Mouse (Mus musculus): ENCODE measurements around the gene Gas8. TPM values are rescaled to one million over a fixed set of nuclear protein-coding genes. Genes with fewer than 3 reads are reported as not detected.
"Not testable (repeated sequence)": the region's sequence is repeated elsewhere in the genome, so short reads cannot be mapped to it uniquely, and the experiment has no call there.

Gene Gas8
- 32.5 and 45.1 TPM in 2 replicates for polyA plus RNA-seq (2012; rRNA removed)

GRCm38 (mm10) chr8:123518667-123519066, at the start of gene Gas8:
Gas8 (plus strand) TSS chr8:123518834.
- TF ChIP-seq CTCF (IDR thresholded peaks at IDR 0.05; ENCODE audit: borderline replicate concordance, extremely low read depth, insufficient read depth, insufficient read length) (peak; percentile 43; the same call in 1 of the 2 replicates), POLR2A (IDR thresholded peaks at IDR 0.05; ENCODE audit: borderline replicate concordance, extremely low read depth, insufficient read depth, insufficient read length, poor library complexity, severe bottlenecking) (peak; percentile 39; the same call in 1 of the 2 replicates)

DNA sequence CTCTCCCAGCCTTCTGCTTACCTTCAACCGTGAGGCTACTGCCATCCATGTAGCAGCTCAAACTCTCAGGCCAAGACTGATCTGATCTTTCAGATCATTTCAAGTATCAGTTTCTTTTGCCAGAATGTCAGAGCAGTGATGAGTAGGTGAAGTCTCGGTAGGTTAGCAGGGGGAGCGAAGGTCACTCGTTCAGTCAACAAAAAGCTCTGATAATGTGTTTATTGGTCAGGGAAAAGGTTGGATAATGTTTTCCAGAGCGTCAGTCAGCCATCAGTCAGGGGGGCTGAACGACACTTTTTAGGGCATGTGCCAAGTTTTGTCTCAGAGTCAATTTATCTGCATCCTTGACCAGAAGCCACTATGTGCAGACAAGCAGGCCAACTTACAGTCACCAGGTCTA, 45.6 kb upstream of the Gas8 start:
- not testable (repeated sequence) for DNase-seq (ENCODE audit: low read depth)

More at GRCm38 (mm10) chr8:123518667-123519066, at the start of gene Gas8:
- peak; percentile 97 for DNase-seq (ENCODE audit: low read depth)

- DNase-seq (ENCODE audit: low read depth), result not testable (repeated sequence)
Observed at GRCm38 (mm10) chr8:123474549-123474948, 44.1 kb upstream of the Gas8 start.

GRCm38 (mm10) chr8:123476911-123477736, 41.5 kb upstream of the Gas8 start:
- TF ChIP-seq POLR2A (IDR thresholded peaks at IDR 0.05; ENCODE audit: borderline replicate concordance, extremely low read depth, insufficient read depth, insufficient read length, poor library complexity, severe bottlenecking), result no peak
- TF ChIP-seq CTCF (IDR thresholded peaks at IDR 0.05; ENCODE audit: borderline replicate concordance, extremely low read depth, insufficient read depth, insufficient read length), result no peak
- DNase-seq (ENCODE audit: low read depth), result peak; percentile 71

DNA sequence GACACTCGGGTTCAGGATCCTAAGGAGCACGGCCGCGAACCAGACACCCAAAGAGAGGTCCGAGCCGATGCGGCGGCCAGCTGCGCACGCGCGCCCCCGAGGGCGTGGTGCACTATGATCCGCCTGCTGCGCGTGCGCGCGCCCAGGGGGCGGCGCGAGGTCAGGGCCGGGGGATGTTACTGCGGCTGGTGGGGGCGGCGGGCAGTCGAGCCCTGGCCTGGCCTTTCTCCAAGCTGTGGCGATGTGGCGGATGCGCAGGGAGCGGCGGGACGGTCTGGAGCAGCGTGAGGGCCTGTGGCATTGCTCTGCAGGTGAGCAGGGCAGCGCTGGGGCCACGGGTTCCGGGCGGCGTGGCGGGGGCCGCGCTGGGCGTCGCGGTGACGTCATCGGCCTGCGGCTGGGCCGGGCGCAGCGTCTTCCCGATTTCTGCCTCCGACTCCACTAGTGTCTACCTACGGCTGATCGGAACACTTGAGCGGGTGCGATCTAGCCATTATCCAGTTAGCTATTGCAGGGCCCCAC, 40.8 kb upstream of the Gas8 start, which contains the start of gene Afg3l1:
Afg3l1 (plus strand) TSS at position 167 of the 522 bp plus-strand sequence.
- TF ChIP-seq CTCF (IDR thresholded peaks at IDR 0.05; ENCODE audit: borderline replicate concordance, extremely low read depth, insufficient read depth, insufficient read length), result no peak
- TF ChIP-seq POLR2A (IDR thresholded peaks at IDR 0.05; ENCODE audit: borderline replicate concordance, extremely low read depth, insufficient read depth, insufficient read length, poor library complexity, severe bottlenecking), result peak; percentile 91
- DNase-seq (ENCODE audit: low read depth), result peak; percentile 95

GRCm38 (mm10) chr8:123478456-123479218, 40.0 kb upstream of the Gas8 start:
- peak; percentile 41 for DNase-seq (ENCODE audit: low read depth)

DNA sequence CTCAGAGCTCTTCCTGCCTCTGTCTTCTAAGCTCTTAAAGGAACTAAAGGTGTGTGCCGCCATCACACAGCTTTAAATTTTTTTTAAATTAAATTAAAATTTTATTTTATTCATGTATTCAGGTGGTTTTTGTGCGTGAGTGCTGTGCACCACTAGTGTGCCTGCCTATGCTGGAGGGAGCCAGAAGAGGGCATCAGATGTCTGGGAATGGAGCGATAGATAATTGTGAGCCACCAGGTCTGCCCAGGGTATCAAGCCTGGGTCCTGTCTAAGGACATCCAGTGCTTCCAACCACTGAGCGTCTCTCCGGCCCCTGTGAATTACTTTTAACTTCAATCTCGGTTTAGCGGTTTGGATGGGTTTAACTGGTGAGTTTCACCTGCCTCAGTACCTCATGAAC, 36.0 kb upstream of the Gas8 start:
- peak; percentile 21 for DNase-seq (ENCODE audit: low read depth)
- TF ChIP-seq POLR2A (IDR thresholded peaks at IDR 0.05; ENCODE audit: borderline replicate concordance, extremely low read depth, insufficient read depth, insufficient read length, poor library complexity, severe bottlenecking) (no peak), CTCF (IDR thresholded peaks at IDR 0.05; ENCODE audit: borderline replicate concordance, extremely low read depth, insufficient read depth, insufficient read length) (peak; percentile 30; the same call in 1 of the 2 replicates)

More at GRCm38 (mm10) chr8:123478456-123479218, 40.0 kb upstream of the Gas8 start:
- TF ChIP-seq CTCF (IDR thresholded peaks at IDR 0.05; ENCODE audit: borderline replicate concordance, extremely low read depth, insufficient read depth, insufficient read length) (no peak), POLR2A (IDR thresholded peaks at IDR 0.05; ENCODE audit: borderline replicate concordance, extremely low read depth, insufficient read depth, insufficient read length, poor library complexity, severe bottlenecking) (no peak)

GRCm38 (mm10) chr8:123491280-123492075, 27.2 kb upstream of the Gas8 start:
- DNase-seq (ENCODE audit: low read depth), result no peak
- no peak for TF ChIP-seq CTCF (IDR thresholded peaks at IDR 0.05; ENCODE audit: borderline replicate concordance, extremely low read depth, insufficient read depth, insufficient read length)
- TF ChIP-seq POLR2A (IDR thresholded peaks at IDR 0.05; ENCODE audit: borderline replicate concordance, extremely low read depth, insufficient read depth, insufficient read length, poor library complexity, severe bottlenecking), result no peak

- no peak for DNase-seq (ENCODE audit: low read depth)
- no peak for TF ChIP-seq CTCF (IDR thresholded peaks at IDR 0.05; ENCODE audit: borderline replicate concordance, extremely low read depth, insufficient read depth, insufficient read length)
- TF ChIP-seq POLR2A (IDR thresholded peaks at IDR 0.05; ENCODE audit: borderline replicate concordance, extremely low read depth, insufficient read depth, insufficient read length, poor library complexity, severe bottlenecking), result no peak
Observed at GRCm38 (mm10) chr8:123492898-123493297, 25.7 kb upstream of the Gas8 start.

DNA sequence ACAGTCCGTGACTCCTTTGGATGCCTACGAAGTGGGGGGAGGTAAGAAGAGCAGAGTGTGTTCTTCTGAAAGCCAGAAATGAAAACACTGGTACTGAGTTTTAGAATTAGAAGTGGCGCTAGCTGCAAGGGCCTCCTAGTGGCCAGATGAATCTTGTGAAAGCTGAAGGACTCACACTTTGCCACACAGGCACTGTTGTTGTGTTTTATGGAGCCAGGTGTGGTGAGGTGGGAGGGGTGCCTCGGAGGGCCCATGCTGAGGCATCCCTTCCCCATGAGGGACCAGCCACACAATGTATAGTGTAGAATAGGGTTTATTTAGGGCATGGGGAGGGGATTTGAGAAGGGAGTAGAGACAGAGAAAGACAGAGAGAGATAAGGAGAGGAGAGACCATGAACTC, 20.9 kb upstream of the Gas8 start:
- DNase-seq (ENCODE audit: low read depth), result no peak
- TF ChIP-seq CTCF (IDR thresholded peaks at IDR 0.05; ENCODE audit: borderline replicate concordance, extremely low read depth, insufficient read depth, insufficient read length) (peak; percentile 25; the same call in 1 of the 2 replicates), POLR2A (IDR thresholded peaks at IDR 0.05; ENCODE audit: borderline replicate concordance, extremely low read depth, insufficient read depth, insufficient read length, poor library complexity, severe bottlenecking) (no peak)

DNA sequence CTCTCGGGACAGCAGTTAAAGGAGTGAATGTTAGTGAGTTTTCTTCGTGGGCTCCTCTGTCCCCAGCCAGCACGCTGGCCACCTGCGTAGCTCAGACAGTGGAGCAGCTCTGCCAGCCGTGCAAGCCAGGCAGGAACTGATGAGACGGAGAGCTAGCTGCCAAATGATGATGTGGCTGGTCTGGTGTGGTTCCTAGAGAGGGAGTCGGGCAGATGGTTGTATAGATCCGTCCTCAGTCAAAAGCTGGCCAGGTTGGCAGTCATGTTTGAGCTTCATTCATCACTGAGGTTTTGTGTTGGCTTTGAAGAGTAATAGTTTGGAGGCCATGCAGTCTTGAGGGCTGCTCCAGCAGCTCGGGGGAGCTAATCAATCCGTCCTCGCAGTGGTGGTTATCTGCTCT, 19.7 kb upstream of the Gas8 start:
- no peak for TF ChIP-seq POLR2A (IDR thresholded peaks at IDR 0.05; ENCODE audit: borderline replicate concordance, extremely low read depth, insufficient read depth, insufficient read length, poor library complexity, severe bottlenecking)
- TF ChIP-seq CTCF (IDR thresholded peaks at IDR 0.05; ENCODE audit: borderline replicate concordance, extremely low read depth, insufficient read depth, insufficient read length), result no peak
- DNase-seq (ENCODE audit: low read depth), result peak; percentile 28

Data from brain, embryonic 14.5 days (tissue).